Mouse (Mus musculus) thymus, postnatal 25 days (tissue): Measurements from ENCODE around the gene Frem2.

Experiments
- DNase-seq: peaks from one replicate; pipeline ENCODE4 v3.0.0; 2022

Gene Frem2

GRCm38 (mm10) chr3:53555031-53555952, 101.9 kb downstream of the Frem2 start:
- no peak for DNase-seq

GRCm38 (mm10) chr3:53552691-53553090, 104.5 kb downstream of the Frem2 start:
- no peak for DNase-seq

GRCm38 (mm10) chr3:53532091-53532490, 125.1 kb downstream of the Frem2 start:
- no peak for DNase-seq

GRCm38 (mm10) chr3:53530305-53530704, 126.8 kb downstream of the Frem2 start:
- DNase-seq, result no peak

- DNase-seq, result peak; percentile 63
Measured at GRCm38 (mm10) chr3:53525737-53526136, 131.4 kb downstream of the Frem2 start.

- no peak for DNase-seq
Measured at GRCm38 (mm10) chr3:53522794-53523193, 134.4 kb downstream of the Frem2 start.

GRCm38 (mm10) chr3:53514221-53515065, 142.7 kb downstream of the Frem2 start:
- no peak for DNase-seq

GRCm38 (mm10) chr3:53513096-53513495, 144.1 kb downstream of the Frem2 start:
- DNase-seq, result no peak

GRCm38 (mm10) chr3:53502428-53502827, 154.7 kb downstream of the Frem2 start:
- no peak for DNase-seq

GRCm38 (mm10) chr3:53498351-53498905, 158.7 kb downstream of the Frem2 start:
- no peak for DNase-seq

GRCm38 (mm10) chr3:53488353-53488752, 168.8 kb downstream of the Frem2 start, which contains the start of gene Stoml3:
Gene Stoml3, plus strand, starts transcription at chr3:53488653.
- no peak for DNase-seq

GRCm38 (mm10) chr3:53486996-53487576, 170.1 kb downstream of the Frem2 start:
- DNase-seq, result no peak

GRCm38 (mm10) chr3:53486561-53486960, 170.6 kb downstream of the Frem2 start:
- no peak for DNase-seq

- no peak for DNase-seq
Measured at GRCm38 (mm10) chr3:53483414-53484059, 173.6 kb downstream of the Frem2 start.

- DNase-seq, result no peak
Measured at GRCm38 (mm10) chr3:53478419-53479046, 178.6 kb downstream of the Frem2 start.

- no peak for DNase-seq
Measured at GRCm38 (mm10) chr3:53477468-53477867, 179.7 kb downstream of the Frem2 start.

- peak; percentile 19 for DNase-seq
Measured at GRCm38 (mm10) chr3:53475889-53476288, 181.3 kb downstream of the Frem2 start.

GRCm38 (mm10) chr3:53474179-53474578, 183.0 kb downstream of the Frem2 start:
- DNase-seq, result no peak

GRCm38 (mm10) chr3:53472061-53472460, 185.1 kb downstream of the Frem2 start:
- no peak for DNase-seq

GRCm38 (mm10) chr3:53469650-53470049, 187.5 kb downstream of the Frem2 start:
- no peak for DNase-seq

GRCm38 (mm10) chr3:53467356-53467755, 189.8 kb downstream of the Frem2 start:
- DNase-seq, result no peak

GRCm38 (mm10) chr3:53466481-53466880, 190.7 kb downstream of the Frem2 start:
- no peak for DNase-seq
